Mouse (Mus musculus) lung, embryonic 15.5 days (tissue): ENCODE results near the gene Ablim1. TPM values are rescaled to one million over a fixed set of nuclear protein-coding genes. Genes with fewer than 3 reads are reported as not detected.

ENCODE experiments used
- ATAC-seq: fragments of 200-750 bp; cut with Nextera tagmentation; 2 replicates; pipeline ENCODE4 v1.8.0; 2017; ENCODE audit warnings: moderate number of reproducible peaks, borderline replicate concordance; ENCODE audit not compliant: low FRiP score, low TSS enrichment; ENCODE audit errors: extremely low read depth
- H3K27ac ChIP-seq: fragments of 300-500 bp; sonication (generic); 2 replicates; pipeline ENCODE4 v1.5.1; 2015; ENCODE audit warnings: moderate library complexity, mild to moderate bottlenecking, inconsistent platforms
- H3K27me3 ChIP-seq: fragments of 300-500 bp; sonication (generic); 2 replicates; pipeline ENCODE4 v1.6.1; 2015; ENCODE audit warnings: inconsistent platforms
- H3K36me3 ChIP-seq: fragments of 300-500 bp; sonication (generic); 2 replicates; pipeline ENCODE4 v1.6.1; 2015; ENCODE audit warnings: inconsistent platforms
- H3K4me1 ChIP-seq: fragments of 300-500 bp; sonication (generic); 2 replicates; pipeline ENCODE4 v1.6.1; 2015; ENCODE audit warnings: inconsistent platforms
- H3K4me2 ChIP-seq: fragments of 300-500 bp; sonication (generic); 2 replicates; pipeline ENCODE4 v1.6.1; 2015; ENCODE audit warnings: inconsistent platforms, mild to moderate bottlenecking, moderate library complexity
- H3K4me3 ChIP-seq: fragments of 300-500 bp; sonication (generic); 2 replicates; pipeline ENCODE4 v1.5.1; 2015; ENCODE audit warnings: mild to moderate bottlenecking, inconsistent platforms
- H3K9ac ChIP-seq: fragments of 300-500 bp; sonication (generic); 2 replicates; pipeline ENCODE4 v1.6.1; 2015; ENCODE audit warnings: inconsistent platforms
- H3K9me3 ChIP-seq: fragments of 300-500 bp; sonication (generic); 2 replicates; pipeline ENCODE4 v1.6.1; 2016; ENCODE audit warnings: inconsistent platforms
- WGBS: fragments of 180-500 bp; shearing (Covaris S2); methylation state at CpG from one replicate; pipeline ENCODE4 v1.1.7; 2015; 5-methylcytosine and 5-hydroxymethylcytosine counted together
- polyA plus RNA-seq: library from polyadenylated mRNA; unstranded; fragments of >200 nt; fragmentation: Nextera tagmentation; extraction: Ambion mirVana; gene quantifications from 2 replicates; pipeline ENCODE4 v1.2.1, GENCODE M21; 2015

Gene Ablim1
- polyA plus RNA-seq, 1 experiment from 2014 or later: 48.2 TPM

DNA sequence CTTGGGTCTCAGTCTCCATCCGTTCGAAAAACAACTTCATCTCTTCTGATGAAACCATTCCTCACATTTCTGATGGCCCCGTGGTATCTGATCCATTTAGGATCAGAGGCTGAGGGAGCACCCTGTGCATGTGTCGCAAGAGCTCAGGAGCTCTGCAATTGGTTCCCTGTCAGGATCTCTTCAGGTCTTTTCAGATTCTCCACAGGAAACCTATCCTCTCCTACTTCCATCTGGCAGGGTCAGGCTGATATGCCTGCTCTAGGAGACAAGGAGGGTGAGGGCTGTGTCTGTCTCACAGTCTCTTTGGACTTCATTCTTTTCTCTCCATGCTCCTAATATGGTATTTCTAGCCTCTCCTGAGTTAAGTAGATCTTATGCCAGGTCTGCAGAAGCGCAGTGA is 43.1 kb upstream of the Ablim1 start:
- peak overlapping the region; percentile 68 for H3K4me2 ChIP-seq
- no peak for ATAC-seq
- H3K9ac ChIP-seq: no peak overlapping the region

DNA sequence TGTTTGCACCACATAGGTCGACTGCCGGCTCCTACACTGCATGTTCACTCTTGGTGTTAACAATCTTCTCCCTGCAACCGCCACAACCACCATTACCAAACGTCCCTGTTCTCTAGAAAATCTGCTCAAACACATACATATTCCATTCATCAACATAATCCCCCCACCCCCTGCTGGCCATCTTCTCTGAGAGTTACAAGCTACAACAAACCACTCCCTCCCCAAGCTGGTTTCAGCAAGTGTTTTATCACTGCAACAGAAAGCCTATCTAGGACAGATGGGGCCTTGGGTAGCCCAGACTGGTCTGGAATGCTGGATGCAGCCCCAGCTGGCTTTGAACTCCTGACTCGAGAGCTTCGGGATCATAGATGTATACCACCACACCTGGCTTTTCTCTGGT is 42.5 kb upstream of the Ablim1 start:
- peak overlapping the region; percentile 65 for H3K27ac ChIP-seq
- H3K4me1 ChIP-seq: peaks cover 40% of the 10 kb centered on the region
- no peak for ATAC-seq
- 78% methylated on average over 6 of the region's 6 CpGs for WGBS
- no peaks in the 10 kb centered on the region for H3K27me3 ChIP-seq
- H3K4me2 ChIP-seq: no peak overlapping the region
- no peaks in the 10 kb centered on the region for H3K9me3 ChIP-seq
- H3K4me3 ChIP-seq: no peak overlapping the region
- no peaks in the 10 kb centered on the region for H3K36me3 ChIP-seq
- H3K9ac ChIP-seq: no peak overlapping the region

More for the DNA sequence above, 43.1 kb upstream of the Ablim1 start:
- Histone ChIP-seq H3K27me3 (no peaks in the 10 kb centered on the region), H3K4me3 (peak overlapping the region; percentile 1; the same call in 1 of the 2 replicates), H3K9me3 (no peaks in the 10 kb centered on the region), H3K27ac (peak overlapping the region; percentile 65), H3K36me3 (no peaks in the 10 kb centered on the region), H3K4me1 (peaks cover 45% of the 10 kb centered on the region)
- WGBS: 79% methylated on average over 5 of the region's 5 CpGs

GRCm38 (mm10) chr19:57356273-57356672 is 41.6 kb upstream of the Ablim1 start:
- Histone ChIP-seq H3K4me1 (peaks cover 40% of the 10 kb centered on the region), H3K27me3 (no peaks in the 10 kb centered on the region), H3K27ac (peak overlapping the region; percentile 88), H3K9ac (no peak overlapping the region), H3K4me2 (0 out of 2 replicates have a peak overlapping the region, but pooled peaks have one; percentile 34), H3K4me3 (no peak overlapping the region), H3K9me3 (no peaks in the 10 kb centered on the region), H3K36me3 (no peaks in the 10 kb centered on the region)
- ATAC-seq: no peak
- 38% methylated on average over 7 of the region's 7 CpGs for WGBS

GRCm38 (mm10) chr19:57355451-57356251 is 40.9 kb upstream of the Ablim1 start:
- Histone ChIP-seq H3K9me3 (no peaks in the 10 kb centered on the region), H3K4me1 (peaks cover 40% of the 10 kb centered on the region), H3K36me3 (no peaks in the 10 kb centered on the region), H3K9ac (no peak overlapping the region), H3K27ac (peak overlapping the region; percentile 88), H3K27me3 (no peaks in the 10 kb centered on the region), H3K4me2 (peak overlapping the region; percentile 34), H3K4me3 (no peak overlapping the region)
- WGBS: 53% methylated on average over 16 of the region's 16 CpGs
- ATAC-seq: peak; percentile 49; the same call in 1 of the 2 replicates

DNA sequence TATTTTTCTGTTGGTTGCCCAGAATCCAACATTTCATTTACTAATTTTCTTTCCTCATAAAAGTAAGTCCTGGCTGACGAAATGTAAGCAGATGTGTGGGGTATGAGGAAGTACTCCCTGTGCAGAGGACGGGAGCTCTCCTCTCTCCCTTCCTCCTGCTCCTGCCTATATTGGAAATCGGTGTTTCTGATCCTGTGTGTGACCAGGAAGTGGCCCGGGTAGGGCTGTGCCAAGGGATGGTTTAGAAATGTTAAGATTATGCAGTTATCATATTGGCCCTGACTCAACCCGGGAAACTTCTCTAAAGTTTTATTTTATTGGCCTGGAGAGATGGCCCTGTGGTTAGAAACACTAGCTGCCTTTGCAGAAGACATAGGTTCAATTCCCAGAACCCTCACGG is 40.0 kb upstream of the Ablim1 start:
- H3K27me3 ChIP-seq: no peaks in the 10 kb centered on the region
- H3K27ac ChIP-seq: peak overlapping the region; percentile 88
- 55% methylated on average over 6 of the region's 6 CpGs for WGBS
- no peak overlapping the region for H3K9ac ChIP-seq
- no peak overlapping the region for H3K4me2 ChIP-seq
- no peaks in the 10 kb centered on the region for H3K9me3 ChIP-seq
- ATAC-seq: no peak
- no peak overlapping the region for H3K4me3 ChIP-seq
- H3K4me1 ChIP-seq: peaks cover 37% of the 10 kb centered on the region
- no peaks in the 10 kb centered on the region for H3K36me3 ChIP-seq

DNA sequence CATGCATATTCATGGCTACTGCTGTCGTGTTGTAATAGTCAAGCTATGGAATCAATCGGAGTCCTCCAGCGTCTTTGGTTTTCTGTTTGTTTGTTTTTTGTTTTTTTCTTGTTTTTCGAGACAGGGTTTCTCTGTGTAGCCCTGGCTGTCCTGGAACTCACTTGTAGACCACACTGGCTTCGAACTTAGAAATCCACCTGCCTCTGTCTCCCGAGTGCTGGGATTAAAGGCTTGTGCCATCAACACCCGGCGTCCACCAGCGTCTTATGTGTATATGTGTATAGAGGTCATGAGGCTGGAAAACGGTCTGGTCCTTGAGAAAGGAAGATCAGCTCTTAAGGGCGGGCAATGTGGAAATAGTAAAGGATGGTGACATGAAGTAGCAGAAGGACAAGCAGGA is 39.3 kb upstream of the Ablim1 start:
- Histone ChIP-seq H3K9ac (no peak overlapping the region), H3K4me1 (peaks cover 32% of the 10 kb centered on the region), H3K9me3 (no peaks in the 10 kb centered on the region), H3K27ac (no peak overlapping the region), H3K4me2 (no peak overlapping the region), H3K36me3 (no peaks in the 10 kb centered on the region), H3K27me3 (no peaks in the 10 kb centered on the region), H3K4me3 (no peak overlapping the region)
- no peak for ATAC-seq
- WGBS: 89% methylated on average over 11 of the region's 11 CpGs

DNA sequence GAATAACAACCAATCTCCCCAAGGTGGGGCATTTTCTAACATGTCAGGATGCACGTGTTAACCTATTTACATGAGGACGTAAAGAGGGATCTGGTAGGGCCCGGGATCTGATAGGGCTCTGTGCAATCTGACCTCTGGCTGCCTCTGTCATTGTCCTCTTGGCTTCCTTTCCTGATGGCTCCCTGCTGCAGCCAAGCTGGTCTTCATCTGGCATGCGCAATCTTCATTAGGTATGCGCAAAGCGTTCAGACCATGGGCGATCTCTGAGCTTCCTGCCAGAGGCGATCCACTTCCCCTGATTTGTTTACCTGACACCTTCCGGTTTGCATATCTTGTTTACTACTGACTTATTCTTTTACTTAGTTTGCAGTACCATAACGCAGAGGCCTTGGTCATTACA is 38.5 kb upstream of the Ablim1 start:
- 78% methylated on average over 10 of the region's 10 CpGs for WGBS
- Histone ChIP-seq H3K4me3 (no peak overlapping the region), H3K9me3 (no peaks in the 10 kb centered on the region), H3K4me2 (no peak overlapping the region), H3K4me1 (peaks cover 23% of the 10 kb centered on the region), H3K27me3 (no peaks in the 10 kb centered on the region), H3K36me3 (no peaks in the 10 kb centered on the region), H3K27ac (no peak overlapping the region), H3K9ac (no peak overlapping the region)
- ATAC-seq: no peak

DNA sequence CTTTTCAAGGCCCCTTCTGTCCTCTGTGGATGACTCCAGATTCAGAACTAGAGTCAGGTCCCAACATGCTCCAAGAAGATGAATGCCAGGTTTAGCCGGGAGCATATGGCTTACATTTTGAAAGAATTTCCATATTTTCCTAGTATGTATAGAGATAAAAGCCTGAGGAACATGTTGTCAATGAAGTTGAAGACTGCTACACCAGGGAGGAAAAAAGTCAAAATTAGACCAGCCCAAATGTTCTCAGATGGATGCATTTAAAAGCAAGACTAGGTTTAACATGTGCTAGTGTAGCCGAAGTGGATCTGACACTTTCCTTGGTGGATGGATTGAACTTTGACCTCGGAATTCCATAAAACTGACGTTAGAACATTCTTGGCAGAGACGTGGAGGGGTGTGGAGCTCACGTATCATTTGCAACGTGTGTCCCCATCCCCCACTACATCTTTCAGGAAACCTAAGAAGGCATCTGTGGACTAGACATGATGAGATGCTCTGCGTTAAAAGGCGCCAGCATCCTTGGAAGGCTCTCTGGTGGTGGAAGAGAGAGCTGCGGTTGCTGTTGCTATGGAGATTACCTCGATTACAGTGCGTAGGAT is 37.7 kb upstream of the Ablim1 start:
- Histone ChIP-seq H3K27me3 (no peaks in the 10 kb centered on the region), H3K36me3 (no peaks in the 10 kb centered on the region), H3K4me3 (no peak overlapping the region), H3K9me3 (no peaks in the 10 kb centered on the region), H3K4me1 (peaks cover 18% of the 10 kb centered on the region), H3K4me2 (no peak overlapping the region), H3K9ac (no peak overlapping the region), H3K27ac (no peak overlapping the region)
- ATAC-seq: no peak
- 64% methylated on average over 12 of the region's 12 CpGs for WGBS

DNA sequence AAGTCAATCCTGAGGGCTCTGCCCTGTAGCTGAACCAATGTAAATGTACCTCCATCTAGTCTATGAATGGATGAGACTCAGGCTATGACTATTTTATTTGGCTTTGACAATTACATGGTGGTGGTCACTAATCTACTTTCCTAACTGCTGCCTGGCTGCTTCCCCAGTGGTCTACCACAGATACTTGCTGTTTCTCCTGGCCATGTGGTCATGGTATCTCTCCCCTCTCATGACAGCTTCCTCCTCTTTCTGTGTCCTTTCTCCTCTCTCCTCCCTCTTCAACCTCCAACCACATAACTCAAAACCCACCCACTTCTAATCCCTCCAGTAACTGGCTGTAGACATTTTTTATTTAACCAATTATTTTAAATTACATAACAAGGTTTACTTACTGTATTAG is 34.4 kb upstream of the Ablim1 start:
- no peak overlapping the region for H3K4me3 ChIP-seq

DNA sequence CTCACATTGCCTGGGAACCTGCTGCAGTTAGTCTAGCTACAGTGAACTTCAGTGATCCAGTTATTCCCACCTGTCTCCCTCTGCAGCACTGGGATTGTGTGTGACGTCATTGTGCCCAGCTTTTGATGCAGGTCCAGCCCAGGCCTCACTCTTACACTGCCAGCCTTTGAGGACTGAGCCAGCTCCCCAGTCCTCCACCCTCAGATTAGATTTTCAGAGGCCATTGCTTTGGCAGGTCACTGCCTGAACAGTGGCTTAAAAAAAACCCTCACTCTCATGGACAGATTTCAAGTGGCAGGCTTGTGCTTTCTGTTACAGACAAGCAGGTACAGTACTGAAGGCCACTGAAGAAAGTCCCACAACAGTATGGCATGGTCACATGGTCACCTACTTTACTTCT is 30.0 kb upstream of the Ablim1 start:
- no peaks in the 10 kb centered on the region for H3K9me3 ChIP-seq
- 71% methylated on average over 1 of the region's 1 CpGs for WGBS
- ATAC-seq: no peak

More for the DNA sequence above, 34.4 kb upstream of the Ablim1 start:
- Histone ChIP-seq H3K4me2 (no peak overlapping the region), H3K4me1 (no peaks in the 10 kb centered on the region), H3K27me3 (no peaks in the 10 kb centered on the region), H3K9me3 (no peaks in the 10 kb centered on the region), H3K27ac (no peak overlapping the region), H3K36me3 (no peaks in the 10 kb centered on the region), H3K9ac (no peak overlapping the region)
- ATAC-seq: no peak

DNA sequence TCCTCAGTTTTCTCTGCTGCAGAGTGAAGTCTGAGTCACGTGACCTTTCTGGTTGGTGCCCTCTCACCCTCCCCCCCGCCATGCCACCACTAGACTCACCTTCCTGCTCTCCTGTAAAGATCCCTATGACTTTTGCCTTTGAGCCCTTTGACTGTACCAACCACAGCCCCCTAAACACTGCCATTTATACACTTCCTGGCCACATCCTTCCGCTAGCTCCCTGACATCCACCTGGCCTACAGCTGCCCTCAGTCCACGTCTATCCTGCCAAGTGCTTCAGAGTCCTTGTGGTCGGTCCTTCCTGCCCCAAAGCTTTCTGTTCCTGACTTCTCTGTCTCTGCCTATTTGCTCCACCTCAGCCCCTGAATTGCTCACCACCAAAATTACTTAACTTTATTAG is 29.1 kb upstream of the Ablim1 start:
- no peaks in the 10 kb centered on the region for H3K36me3 ChIP-seq
- H3K9me3 ChIP-seq: no peaks in the 10 kb centered on the region
- no peak overlapping the region for H3K27ac ChIP-seq
- no peak for ATAC-seq
- 71% methylated on average over 5 of the region's 5 CpGs for WGBS
- H3K4me3 ChIP-seq: no peak overlapping the region
- no peak overlapping the region for H3K4me2 ChIP-seq
- H3K4me1 ChIP-seq: no peaks in the 10 kb centered on the region; the same call in 1 of the 2 replicates
- H3K27me3 ChIP-seq: no peaks in the 10 kb centered on the region
- no peak overlapping the region for H3K9ac ChIP-seq

More for the DNA sequence above, 30.0 kb upstream of the Ablim1 start:
- Histone ChIP-seq H3K27ac (no peak overlapping the region), H3K4me1 (no peaks in the 10 kb centered on the region; the same call in 1 of the 2 replicates), H3K27me3 (no peaks in the 10 kb centered on the region), H3K4me2 (no peak overlapping the region), H3K9ac (no peak overlapping the region), H3K4me3 (no peak overlapping the region), H3K36me3 (no peaks in the 10 kb centered on the region)
